Mouse (Mus musculus) T-cell, adult 2 months (primary cell): Measurements from ENCODE around the gene Oprm1.

Source experiments
- DNase-seq: peaks from one replicate; pipeline ENCODE4 v3.0.0; 2022; ENCODE audit warnings: low spot score

Gene Oprm1

GRCm38 (mm10) chr10:6895796-6896195 lies 137.5 kb downstream of the Oprm1 start:
- DNase-seq, result no peak

GRCm38 (mm10) chr10:6896659-6897303 lies 138.5 kb downstream of the Oprm1 start:
- DNase-seq, result no peak

GRCm38 (mm10) chr10:6900126-6900525 lies 141.8 kb downstream of the Oprm1 start:
- no peak for DNase-seq

- DNase-seq, result no peak
Observed at GRCm38 (mm10) chr10:6901819-6902393, 143.6 kb downstream of the Oprm1 start.

- DNase-seq, result no peak
Observed at GRCm38 (mm10) chr10:6909763-6910162, 151.5 kb downstream of the Oprm1 start.

GRCm38 (mm10) chr10:6915991-6916390 lies 157.7 kb downstream of the Oprm1 start:
- no peak for DNase-seq

- no peak for DNase-seq
Observed at GRCm38 (mm10) chr10:6916545-6917257, 158.4 kb downstream of the Oprm1 start.

- no peak for DNase-seq
Observed at GRCm38 (mm10) chr10:6926724-6927123, 168.4 kb downstream of the Oprm1 start.

- DNase-seq, result no peak
Observed at GRCm38 (mm10) chr10:6927600-6928223, 169.4 kb downstream of the Oprm1 start.

GRCm38 (mm10) chr10:6928905-6929304 lies 170.6 kb downstream of the Oprm1 start:
- DNase-seq, result no peak

GRCm38 (mm10) chr10:6930398-6930797 lies 172.1 kb downstream of the Oprm1 start:
- DNase-seq, result no peak

GRCm38 (mm10) chr10:6930889-6931288 lies 172.6 kb downstream of the Oprm1 start:
- no peak for DNase-seq

- no peak for DNase-seq
Observed at GRCm38 (mm10) chr10:6934776-6935175, 176.5 kb downstream of the Oprm1 start.

GRCm38 (mm10) chr10:6936671-6937425 lies 178.5 kb downstream of the Oprm1 start:
- no peak for DNase-seq

- no peak for DNase-seq
Observed at GRCm38 (mm10) chr10:6953115-6953514, 194.8 kb downstream of the Oprm1 start.

- DNase-seq, result peak; percentile 22
Observed at GRCm38 (mm10) chr10:6954533-6954932, 196.2 kb downstream of the Oprm1 start.

- peak; percentile 49 for DNase-seq
Observed at GRCm38 (mm10) chr10:6956357-6956756, 198.1 kb downstream of the Oprm1 start.

- DNase-seq, result no peak
Observed at GRCm38 (mm10) chr10:6958791-6959190, 200.5 kb downstream of the Oprm1 start.

GRCm38 (mm10) chr10:6967588-6968242 lies 209.4 kb downstream of the Oprm1 start:
- no peak for DNase-seq

GRCm38 (mm10) chr10:6968334-6968733 lies 210.0 kb downstream of the Oprm1 start:
- DNase-seq, result no peak

GRCm38 (mm10) chr10:6977843-6978242 lies 219.5 kb downstream of the Oprm1 start:
- DNase-seq, result no peak

- no peak for DNase-seq
Observed at GRCm38 (mm10) chr10:6978733-6979132, 220.4 kb downstream of the Oprm1 start.
